Mouse (Mus musculus): ENCODE data around the gene Fam118b. TPM values are rescaled to one million over a fixed set of nuclear protein-coding genes. Genes with fewer than 3 reads are reported as not detected.

Fam118b gene
- polyA plus RNA-seq (2016; fragmentation: Nextera tagmentation; extraction: Ambion mirVana), result 31.1 and 40.9 TPM in 2 replicates

GRCm38 (mm10) chr9:35267146-35267975 is at the start of gene Fam118b, which contains the start of gene Rpusd4:
Fam118b (minus strand) TSS chr9:35267805.
Rpusd4 (plus strand) TSS chr9:35267865.
- DNase-seq (ENCODE audit: low spot score), result peak; percentile 95
- H3K36me3 ChIP-seq, result peaks cover 28% of the 10 kb centered on the region
- H3K27me3 ChIP-seq (ENCODE audit: insufficient read depth, poor library complexity, severe bottlenecking), result no peaks in the 10 kb centered on the region
- H3K4me3 ChIP-seq, result peak within 1 kb of the TSS; percentile 80
- 0% methylated on average over 62 of the region's 62 CpGs for WGBS
- peaks cover 20% of the 10 kb centered on the region for H3K4me1 ChIP-seq
- peak within 1 kb of the TSS; percentile 93 for H3K27ac ChIP-seq
- H3K9me3 ChIP-seq, result no peaks in the 10 kb centered on the region

GRCm38 (mm10) chr9:35316771-35317211 is 49.2 kb upstream of the Fam118b start:
- 65% methylated on average over 3 of the region's 3 CpGs for WGBS
- H3K9me3 ChIP-seq, result no peaks in the 10 kb centered on the region
- H3K27me3 ChIP-seq (ENCODE audit: insufficient read depth, poor library complexity, severe bottlenecking), result no peaks in the 10 kb centered on the region
- H3K27ac ChIP-seq, result 0 out of 2 replicates have a peak overlapping the region, but pooled peaks have one; percentile 13
- no peaks in the 10 kb centered on the region for H3K36me3 ChIP-seq
- H3K4me1 ChIP-seq, result peaks cover 53% of the 10 kb centered on the region
- H3K4me3 ChIP-seq, result no peak overlapping the region
- DNase-seq (ENCODE audit: low spot score), result no peak

- H3K27ac ChIP-seq, result peak overlapping the region; percentile 47; the same call in 1 of the 2 replicates
- H3K4me3 ChIP-seq, result no peak overlapping the region
- no peak for DNase-seq (ENCODE audit: low spot score)
- no peaks in the 10 kb centered on the region for H3K27me3 ChIP-seq (ENCODE audit: insufficient read depth, poor library complexity, severe bottlenecking)
- WGBS, result 65% methylated on average over 1 of the region's 1 CpGs
- H3K4me1 ChIP-seq, result peaks cover 53% of the 10 kb centered on the region
- H3K9me3 ChIP-seq, result no peaks in the 10 kb centered on the region
- H3K36me3 ChIP-seq, result no peaks in the 10 kb centered on the region
These were observed 46.6 kb upstream of the Fam118b start for GRCm38 (mm10) chr9:35314254-35314653.

- H3K36me3 ChIP-seq, result no peaks in the 10 kb centered on the region
- peaks cover 48% of the 10 kb centered on the region for H3K4me1 ChIP-seq
These were observed 46.0 kb upstream of the Fam118b start for GRCm38 (mm10) chr9:35313601-35314000.

GRCm38 (mm10) chr9:35312516-35312915 is 44.9 kb upstream of the Fam118b start:
- Histone ChIP-seq H3K4me1 (peaks cover 39% of the 10 kb centered on the region), H3K36me3 (no peaks in the 10 kb centered on the region)
- WGBS, result 72% methylated on average over 3 of the region's 3 CpGs

More at GRCm38 (mm10) chr9:35313601-35314000, 46.0 kb upstream of the Fam118b start:
- Histone ChIP-seq H3K9me3 (no peaks in the 10 kb centered on the region), H3K27ac (peak overlapping the region; percentile 29; the same call in 1 of the 2 replicates), H3K4me3 (no peak overlapping the region), H3K27me3 (ENCODE audit: insufficient read depth, poor library complexity, severe bottlenecking) (no peaks in the 10 kb centered on the region)
- WGBS, result 34% methylated on average over 4 of the region's 4 CpGs
- DNase-seq (ENCODE audit: low spot score), result no peak

GRCm38 (mm10) chr9:35310377-35310776 is 42.8 kb upstream of the Fam118b start:
- no peak for DNase-seq (ENCODE audit: low spot score)
- 80% methylated on average over 6 of the region's 6 CpGs for WGBS
- Histone ChIP-seq H3K27me3 (ENCODE audit: insufficient read depth, poor library complexity, severe bottlenecking) (no peaks in the 10 kb centered on the region), H3K9me3 (no peaks in the 10 kb centered on the region), H3K36me3 (no peaks in the 10 kb centered on the region), H3K27ac (no peak overlapping the region), H3K4me1 (peaks cover 22% of the 10 kb centered on the region), H3K4me3 (no peak overlapping the region)

More at GRCm38 (mm10) chr9:35312516-35312915, 44.9 kb upstream of the Fam118b start:
- no peak overlapping the region for H3K4me3 ChIP-seq
- no peaks in the 10 kb centered on the region for H3K27me3 ChIP-seq (ENCODE audit: insufficient read depth, poor library complexity, severe bottlenecking)
- H3K9me3 ChIP-seq, result no peaks in the 10 kb centered on the region
- H3K27ac ChIP-seq, result no peak overlapping the region
- no peak for DNase-seq (ENCODE audit: low spot score)

GRCm38 (mm10) chr9:35307461-35307860 is 39.9 kb upstream of the Fam118b start:
- Histone ChIP-seq H3K4me3 (no peak overlapping the region), H3K9me3 (no peaks in the 10 kb centered on the region), H3K36me3 (no peaks in the 10 kb centered on the region), H3K27ac (no peak overlapping the region), H3K27me3 (ENCODE audit: insufficient read depth, poor library complexity, severe bottlenecking) (no peaks in the 10 kb centered on the region), H3K4me1 (no peaks in the 10 kb centered on the region)
- 77% methylated on average over 7 of the region's 7 CpGs for WGBS
- DNase-seq (ENCODE audit: low spot score), result no peak

- Histone ChIP-seq H3K4me1 (no peaks in the 10 kb centered on the region), H3K27ac (no peak overlapping the region), H3K36me3 (no peaks in the 10 kb centered on the region), H3K27me3 (ENCODE audit: insufficient read depth, poor library complexity, severe bottlenecking) (no peaks in the 10 kb centered on the region), H3K4me3 (no peak overlapping the region), H3K9me3 (no peaks in the 10 kb centered on the region)
- 93% methylated on average over 3 of the region's 3 CpGs for WGBS
- no peak for DNase-seq (ENCODE audit: low spot score)
These were observed 34.6 kb upstream of the Fam118b start for GRCm38 (mm10) chr9:35302172-35302571.

- DNase-seq (ENCODE audit: low spot score), result no peak
- H3K27ac ChIP-seq, result no peak overlapping the region
- H3K27me3 ChIP-seq (ENCODE audit: insufficient read depth, poor library complexity, severe bottlenecking), result no peaks in the 10 kb centered on the region
- H3K4me3 ChIP-seq, result no peak overlapping the region
- no peaks in the 10 kb centered on the region for H3K4me1 ChIP-seq
- H3K36me3 ChIP-seq, result no peaks in the 10 kb centered on the region
- H3K9me3 ChIP-seq, result no peaks in the 10 kb centered on the region
These were observed 30.2 kb upstream of the Fam118b start for GRCm38 (mm10) chr9:35297791-35298190.

- Histone ChIP-seq H3K27ac (no peak overlapping the region), H3K27me3 (ENCODE audit: insufficient read depth, poor library complexity, severe bottlenecking) (0 out of 2 replicates have a peak, but pooled peaks cover 1% of the 10 kb centered on the region), H3K4me3 (no peak overlapping the region), H3K9me3 (no peaks in the 10 kb centered on the region), H3K36me3 (no peaks in the 10 kb centered on the region), H3K4me1 (no peaks in the 10 kb centered on the region)
- 81% methylated on average over 5 of the region's 5 CpGs for WGBS
- DNase-seq (ENCODE audit: low spot score), result no peak
These were observed 25.9 kb upstream of the Fam118b start for GRCm38 (mm10) chr9:35293465-35293864.

- H3K36me3 ChIP-seq, result no peaks in the 10 kb centered on the region
- no peaks in the 10 kb centered on the region for H3K9me3 ChIP-seq
- no peak for DNase-seq (ENCODE audit: low spot score)
- WGBS, result 39% methylated on average over 4 of the region's 4 CpGs
- H3K4me3 ChIP-seq, result no peak overlapping the region
- H3K27me3 ChIP-seq (ENCODE audit: insufficient read depth, poor library complexity, severe bottlenecking), result 0 out of 2 replicates have a peak, but pooled peaks cover 13% of the 10 kb centered on the region
- peaks cover 9% of the 10 kb centered on the region; the same call in 1 of the 2 replicates for H3K4me1 ChIP-seq
- no peak overlapping the region for H3K27ac ChIP-seq
These were observed 23.3 kb upstream of the Fam118b start for GRCm38 (mm10) chr9:35290916-35291315.

GRCm38 (mm10) chr9:35290417-35290816 is 22.8 kb upstream of the Fam118b start:
- DNase-seq (ENCODE audit: low spot score), result peak; percentile 53
- no peaks in the 10 kb centered on the region for H3K9me3 ChIP-seq
- 82% methylated on average over 3 of the region's 3 CpGs for WGBS
- H3K4me1 ChIP-seq, result peaks cover 9% of the 10 kb centered on the region; the same call in 1 of the 2 replicates
- no peak overlapping the region for H3K27ac ChIP-seq
- H3K27me3 ChIP-seq (ENCODE audit: insufficient read depth, poor library complexity, severe bottlenecking), result 0 out of 2 replicates have a peak, but pooled peaks cover 13% of the 10 kb centered on the region
- H3K4me3 ChIP-seq, result no peak overlapping the region
- H3K36me3 ChIP-seq, result no peaks in the 10 kb centered on the region

GRCm38 (mm10) chr9:35289992-35290391 is 22.4 kb upstream of the Fam118b start:
- Histone ChIP-seq H3K27me3 (ENCODE audit: insufficient read depth, poor library complexity, severe bottlenecking) (0 out of 2 replicates have a peak, but pooled peaks cover 13% of the 10 kb centered on the region), H3K4me3 (no peak overlapping the region), H3K36me3 (no peaks in the 10 kb centered on the region), H3K4me1 (peaks cover 9% of the 10 kb centered on the region; the same call in 1 of the 2 replicates), H3K27ac (no peak overlapping the region), H3K9me3 (no peaks in the 10 kb centered on the region)
- 42% methylated on average over 7 of the region's 7 CpGs for WGBS
- no peak for DNase-seq (ENCODE audit: low spot score)
